Mouse (Mus musculus) C2C12 (cell line): Measurements from ENCODE around the gene Specc1l.

Experiments used
- CEBPB ChIP-seq: IDR thresholded peaks from one replicate; pipeline ENCODE4 v1.6.1; 2011; ENCODE audit warnings: low read depth, mild to moderate bottlenecking, control low read depth, moderate library complexity
- CTCF ChIP-seq: IDR thresholded peaks from one replicate; pipeline ENCODE4 v1.5.1; 2011; ENCODE audit not compliant: control insufficient read depth, insufficient read depth, insufficient read length
- FOSL1 ChIP-seq: IDR thresholded peaks from one replicate; pipeline ENCODE4 v1.8.0; 2011; ENCODE audit warnings: mild to moderate bottlenecking, low read length; ENCODE audit not compliant: poor library complexity, insufficient read depth, severe bottlenecking
- MAX ChIP-seq: IDR thresholded peaks from one replicate; pipeline ENCODE4 v1.6.1; 2011; ENCODE audit warnings: mild to moderate bottlenecking, control low read depth
- MYOD1 ChIP-seq: IDR thresholded peaks from one replicate; pipeline ENCODE4 v1.6.1; 2011; ENCODE audit warnings: low read depth; ENCODE audit not compliant: control insufficient read depth, insufficient read length
- MYOG ChIP-seq: IDR thresholded peaks from one replicate; pipeline ENCODE4 v1.6.1; 2011; ENCODE audit not compliant: control insufficient read depth, insufficient read length; ENCODE audit errors: extremely low read depth
- USF1 ChIP-seq: IDR thresholded peaks from one replicate; pipeline ENCODE4 v1.6.1; 2011; ENCODE audit warnings: low read depth, mild to moderate bottlenecking, control low read depth, moderate library complexity

DNA sequence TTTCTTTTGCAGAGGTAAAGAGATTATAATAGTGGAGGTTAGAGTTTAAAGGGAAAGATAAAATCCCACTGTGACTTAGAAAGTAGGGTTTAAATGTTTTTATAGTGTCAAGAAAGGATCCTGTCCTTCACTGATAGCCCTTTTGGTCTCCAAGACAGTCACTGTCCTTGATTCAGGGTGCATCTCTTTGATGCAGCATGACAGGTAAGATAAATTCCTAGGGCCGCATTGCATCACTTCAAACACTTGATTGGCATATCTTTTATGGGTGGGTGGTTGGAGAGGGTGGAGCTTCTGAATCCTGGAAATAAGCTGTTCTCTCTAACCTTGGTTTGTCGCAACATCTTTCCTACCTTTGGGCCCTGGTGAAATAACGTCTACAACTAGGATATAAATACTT, 15.5 kb downstream of the Specc1l start:
- TF ChIP-seq CTCF: no peak
- no peak for TF ChIP-seq MAX
- TF ChIP-seq CEBPB: no peak
- TF ChIP-seq USF1: no peak
- TF ChIP-seq MYOG: no peak
- no peak for TF ChIP-seq MYOD1
- TF ChIP-seq FOSL1: no peak
